Mouse (Mus musculus): ENCODE results near the gene Huwe1. TPM values are rescaled to one million over a fixed set of nuclear protein-coding genes. Genes with fewer than 3 reads are reported as not detected.

The Huwe1 gene
- polyA plus RNA-seq, 1 experiment, result 55.2 TPM

GRCm38 (mm10) chrX:151938852-151939251, 138.2 kb downstream of the Huwe1 start:
- DNase-seq, result no peak
- WGBS, result 40% methylated on average over 2 of the region's 2 CpGs
- Histone ChIP-seq H3K4me3 (replicated peaks; ENCODE audit: extremely low read depth, low read depth, low read length) (no peak overlapping the region), H3K4me1 (ENCODE audit: control insufficient read depth, insufficient read depth, low read length) (no peaks in the 10 kb centered on the region)
- no peak for TF ChIP-seq POLR2A (IDR thresholded peaks at IDR 0.05; ENCODE audit: borderline replicate concordance, extremely low read depth, low read depth, low read length)

GRCm38 (mm10) chrX:151946986-151947385, 146.4 kb downstream of the Huwe1 start:
- TF ChIP-seq CTCF (IDR thresholded peaks at IDR 0.05; ENCODE audit: insufficient read depth, low read length) (no peak), POLR2A (IDR thresholded peaks at IDR 0.05; ENCODE audit: borderline replicate concordance, extremely low read depth, low read depth, low read length) (no peak)
- H3K4me1 ChIP-seq (ENCODE audit: control insufficient read depth, insufficient read depth, low read length), result no peaks in the 10 kb centered on the region
- WGBS, result 35% methylated on average over 1 of the region's 1 CpGs
- DNase-seq, result peak; percentile 4
- no peak overlapping the region for H3K4me3 ChIP-seq (replicated peaks; ENCODE audit: extremely low read depth, low read depth, low read length)

- 62% methylated on average over 3 of the region's 3 CpGs for WGBS
- no peak overlapping the region for H3K4me3 ChIP-seq (replicated peaks; ENCODE audit: extremely low read depth, low read depth, low read length)
- no peak for TF ChIP-seq POLR2A (IDR thresholded peaks at IDR 0.05; ENCODE audit: borderline replicate concordance, extremely low read depth, low read depth, low read length)
- no peak for TF ChIP-seq CTCF (IDR thresholded peaks at IDR 0.05; ENCODE audit: insufficient read depth, low read length)
- no peaks in the 10 kb centered on the region for H3K4me1 ChIP-seq (ENCODE audit: control insufficient read depth, insufficient read depth, low read length)
- DNase-seq, result no peak
These were observed 147.2 kb downstream of the Huwe1 start for GRCm38 (mm10) chrX:151947781-151948180.

- Histone ChIP-seq H3K4me1 (ENCODE audit: control insufficient read depth, insufficient read depth, low read length) (no peaks in the 10 kb centered on the region), H3K4me3 (replicated peaks; ENCODE audit: extremely low read depth, low read depth, low read length) (no peak overlapping the region)
- no peak for DNase-seq
- 30% methylated on average over 1 of the region's 1 CpGs for WGBS
- TF ChIP-seq CTCF (IDR thresholded peaks at IDR 0.05; ENCODE audit: insufficient read depth, low read length) (no peak), POLR2A (IDR thresholded peaks at IDR 0.05; ENCODE audit: borderline replicate concordance, extremely low read depth, low read depth, low read length) (no peak)
These were observed 149.6 kb downstream of the Huwe1 start for GRCm38 (mm10) chrX:151950231-151950630.

GRCm38 (mm10) chrX:151951181-151951580, 150.6 kb downstream of the Huwe1 start:
- WGBS, result 47% methylated on average over 3 of the region's 3 CpGs
- TF ChIP-seq CTCF (IDR thresholded peaks at IDR 0.05; ENCODE audit: insufficient read depth, low read length), result no peak
- TF ChIP-seq POLR2A (IDR thresholded peaks at IDR 0.05; ENCODE audit: borderline replicate concordance, extremely low read depth, low read depth, low read length), result no peak
- Histone ChIP-seq H3K4me1 (ENCODE audit: control insufficient read depth, insufficient read depth, low read length) (no peaks in the 10 kb centered on the region), H3K4me3 (replicated peaks; ENCODE audit: extremely low read depth, low read depth, low read length) (no peak overlapping the region)
- no peak for DNase-seq

Other genes with a start within 250 kb of the Huwe1 start
- 36.1 and 51.2 TPM in 2 replicates for gene Hsd17b10, start 201.0 kb downstream of the Huwe1 start, polyA plus RNA-seq (2012; rRNA removed)
- gene Ribc1, start 215.5 kb downstream of the Huwe1 start, polyA plus RNA-seq (2012; rRNA removed), result 0.59 and 1.1 TPM in 2 replicates
- gene Smc1a, start 215.6 kb downstream of the Huwe1 start, polyA plus RNA-seq (2012; rRNA removed), result 15.3 and 22.4 TPM in 2 replicates

All from lung, adult 2 months (tissue).